Mouse (Mus musculus): ENCODE data around the gene Col4a6.

Gene Col4a6

DNA sequence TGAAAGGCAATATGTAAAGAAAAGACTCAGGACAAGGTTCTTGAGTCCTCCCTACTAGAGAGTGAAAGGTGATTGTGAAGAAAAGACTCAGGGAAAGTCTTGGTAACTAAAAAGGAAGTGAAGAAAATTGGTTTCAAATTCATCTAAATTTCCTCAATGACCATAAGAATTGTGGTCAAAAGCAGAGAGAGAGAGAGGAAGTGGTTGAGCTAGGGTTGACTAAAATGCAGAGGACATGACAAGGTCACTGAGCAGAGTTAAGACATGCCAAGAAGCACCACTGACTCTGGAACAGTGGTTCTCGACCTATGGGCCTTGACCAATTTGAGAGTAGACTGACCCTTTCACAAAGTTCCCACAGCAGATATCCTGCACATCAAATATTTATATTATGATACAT, 224.2 kb downstream of the Col4a6 start:
- no peak for ATAC-seq (ENCODE audit: low TSS enrichment)

- peak; percentile 72; the same call in 1 of the 2 replicates for ATAC-seq (ENCODE audit: low TSS enrichment)
These were observed 237.1 kb downstream of the Col4a6 start for GRCm38 (mm10) chrX:141236564-141237333.

- no peak for ATAC-seq (ENCODE audit: low TSS enrichment)
These were observed 245.7 kb downstream of the Col4a6 start for GRCm38 (mm10) chrX:141228169-141228568.

DNA sequence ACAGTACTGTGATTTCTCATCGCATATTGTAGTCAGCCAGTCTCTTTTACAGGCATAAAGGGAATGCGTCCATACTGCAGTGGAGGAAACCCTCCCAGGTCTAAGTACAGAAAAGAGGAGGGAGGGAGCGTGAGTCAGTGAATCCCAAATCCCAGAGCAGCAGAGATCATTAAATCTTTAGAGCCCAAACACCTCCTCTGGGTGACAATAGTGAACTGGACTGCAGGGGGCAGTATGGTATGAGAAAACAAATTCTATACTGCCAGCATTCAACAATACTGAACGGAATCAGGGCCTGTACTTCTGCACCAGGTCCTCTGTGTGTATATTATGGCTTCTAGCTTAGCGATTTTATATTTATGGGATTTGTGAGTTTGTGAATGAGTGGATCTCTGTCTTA, 261.1 kb downstream of the Col4a6 start:
- peak; percentile 83 for ATAC-seq (ENCODE audit: low TSS enrichment)

GRCm38 (mm10) chrX:141198993-141199392, 274.9 kb downstream of the Col4a6 start:
- ATAC-seq (ENCODE audit: low TSS enrichment), result no peak

DNA sequence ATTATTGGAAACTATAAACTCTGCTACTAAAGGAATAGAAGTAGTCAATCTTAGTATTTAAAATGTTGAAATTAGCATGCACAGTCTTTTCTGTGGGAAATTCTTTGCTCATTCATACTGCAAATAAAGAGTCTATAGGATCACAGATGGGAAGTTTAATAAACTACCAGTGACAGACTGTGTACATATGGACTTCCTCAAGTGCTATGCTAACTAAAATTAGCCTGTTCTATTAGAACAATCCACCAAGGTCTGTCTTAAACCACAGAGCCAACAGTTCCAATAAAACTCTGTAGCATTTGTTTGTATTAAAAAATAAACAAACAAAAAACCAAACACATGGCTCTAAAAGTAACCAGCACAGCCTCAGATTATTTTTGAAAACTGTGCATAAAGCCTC, 278.8 kb downstream of the Col4a6 start:
- no peak for ATAC-seq (ENCODE audit: low TSS enrichment)

- ATAC-seq (ENCODE audit: low TSS enrichment), result peak; percentile 88
These were observed 298.5 kb downstream of the Col4a6 start for GRCm38 (mm10) chrX:141175353-141175752.

GRCm38 (mm10) chrX:141165067-141165466, 308.8 kb downstream of the Col4a6 start:
- ATAC-seq (ENCODE audit: low TSS enrichment), result no peak

DNA sequence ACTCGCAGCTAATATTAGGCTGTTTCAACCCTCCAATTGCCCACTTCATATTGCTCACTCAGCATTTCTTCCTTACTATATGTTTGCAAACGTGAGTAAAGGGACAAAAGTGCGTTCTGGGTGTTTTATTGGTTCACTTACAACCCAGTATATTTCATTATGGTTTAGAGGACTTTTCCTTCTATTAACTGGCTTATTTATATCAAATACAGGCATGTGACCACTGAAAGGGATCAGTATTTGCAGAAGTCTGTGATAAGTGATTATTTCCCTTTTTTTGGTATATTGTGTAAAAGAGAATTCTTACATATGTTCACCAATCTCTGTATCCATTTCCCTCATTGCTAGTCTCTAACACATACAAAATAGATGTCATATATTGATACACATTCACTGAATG, 313.5 kb downstream of the Col4a6 start:
- no peak for ATAC-seq (ENCODE audit: low TSS enrichment)

GRCm38 (mm10) chrX:141158160-141158559, 315.7 kb downstream of the Col4a6 start:
- ATAC-seq (ENCODE audit: low TSS enrichment), result peak; percentile 65

GRCm38 (mm10) chrX:141157626-141158025, 316.2 kb downstream of the Col4a6 start:
- no peak for ATAC-seq (ENCODE audit: low TSS enrichment)

GRCm38 (mm10) chrX:141156696-141157095, 317.2 kb downstream of the Col4a6 start:
- ATAC-seq (ENCODE audit: low TSS enrichment), result peak; percentile 76

DNA sequence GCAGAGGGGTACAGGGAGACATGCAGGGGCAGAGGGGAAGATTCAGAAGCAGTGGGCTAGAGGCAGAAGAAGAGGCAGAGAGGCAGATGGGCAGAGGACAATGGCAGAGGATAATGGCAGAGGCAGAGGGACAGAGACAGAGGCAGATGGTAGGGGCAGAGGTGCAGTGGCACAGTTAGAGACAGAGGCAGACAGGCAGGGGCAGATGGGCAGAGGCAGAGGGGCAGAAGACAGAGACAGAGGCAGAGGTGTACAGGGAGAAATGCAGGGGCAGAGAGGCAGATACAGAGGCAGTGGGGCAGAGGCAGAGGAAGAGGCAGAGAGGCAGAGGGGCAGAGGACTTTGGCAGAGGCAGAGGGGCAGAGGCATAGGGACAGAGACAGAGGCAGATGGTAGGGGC, 322.7 kb downstream of the Col4a6 start:
- 0 out of 2 replicates have a peak, but pooled peaks have one; percentile 38 for ATAC-seq (ENCODE audit: low TSS enrichment)

- ATAC-seq (ENCODE audit: low TSS enrichment), result 0 out of 2 replicates have a peak, but pooled peaks have one; percentile 41
These were observed 323.6 kb downstream of the Col4a6 start for GRCm38 (mm10) chrX:141150290-141150689.

- ATAC-seq (ENCODE audit: low TSS enrichment), result no peak
These were observed 324.2 kb downstream of the Col4a6 start for GRCm38 (mm10) chrX:141149705-141150104.
